Mouse (Mus musculus) brain, embryonic 14.5 days (tissue): ENCODE results near the gene Kars. TPM values are rescaled to one million over a fixed set of nuclear protein-coding genes. Genes with fewer than 3 reads are reported as not detected.

ENCODE experiments used
- DNase-seq: peaks from one replicate; pipeline ENCODE4 v3.0.0-alpha.2; 2011; ENCODE audit warnings: low read depth
- CTCF ChIP-seq: fragments of 200-500 bp; IDR thresholded peaks from 2 replicates; pipeline ENCODE4 v1.5.1; 2012; ENCODE audit warnings: inconsistent platforms, mild to moderate bottlenecking, moderate library complexity, borderline replicate concordance; ENCODE audit not compliant: insufficient read depth, insufficient read length; ENCODE audit errors: extremely low read depth
- POLR2A ChIP-seq: fragments of 200-500 bp; IDR thresholded peaks from 2 replicates; pipeline ENCODE4 v1.6.1; 2012; ENCODE audit warnings: mild to moderate bottlenecking, inconsistent platforms, borderline replicate concordance; ENCODE audit not compliant: poor library complexity, insufficient read depth, insufficient read length, severe bottlenecking; ENCODE audit errors: extremely low read depth
- polyA plus RNA-seq: library from polyadenylated mRNA; depleted of rRNA; stranded (reverse); fragments of >200 nt; gene quantifications from 2 replicates; pipeline ENCODE4 v1.2.3, GENCODE M21; 2012

Gene Kars
- polyA plus RNA-seq, 1 experiment: 116 TPM

DNA sequence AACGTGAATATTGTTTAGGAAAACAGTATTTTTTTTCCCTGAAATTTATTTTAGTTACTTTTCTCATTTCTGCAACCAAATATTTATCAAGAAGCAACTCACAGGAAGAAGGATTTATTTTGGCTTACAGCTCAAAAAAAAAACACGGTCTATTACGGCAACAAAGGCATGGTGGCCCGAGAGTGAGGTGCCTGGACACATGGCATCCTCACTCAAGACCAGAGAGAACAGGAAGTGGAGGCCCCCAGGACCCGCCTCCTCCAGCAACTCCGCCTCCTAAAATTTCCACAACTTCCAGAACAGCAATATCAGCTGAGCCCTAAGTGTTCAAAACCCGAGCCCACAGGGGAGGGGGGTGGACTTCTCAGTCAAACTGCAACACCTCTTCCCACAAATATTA is 18.3 kb upstream of the Kars start:
- DNase-seq: no peak
- TF ChIP-seq POLR2A (no peak), CTCF (no peak)

DNA sequence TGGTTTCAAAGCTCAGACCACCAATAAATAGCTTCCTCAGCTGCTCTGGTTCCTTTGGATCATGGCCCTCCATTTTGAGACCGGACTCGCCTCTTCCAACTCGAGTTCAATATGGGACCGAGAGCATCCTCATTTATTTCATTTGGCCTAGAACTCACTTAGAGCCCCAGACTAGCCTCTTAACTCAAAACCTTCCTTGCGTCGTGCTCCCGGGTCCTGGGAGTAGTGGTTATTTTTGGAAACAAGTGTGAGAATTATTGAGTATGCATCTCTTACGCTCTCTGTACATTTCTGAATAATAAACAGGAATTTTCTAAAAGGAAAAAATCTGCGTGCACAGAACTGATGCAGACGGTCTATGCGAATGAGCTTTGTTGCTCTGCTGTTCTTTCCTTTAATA is 3.8 kb upstream of the Kars start, which contains the start of gene Gm6793:
Gm6793 (minus strand) TSS at position 101 of the 400 bp plus-strand sequence.
- no peak for TF ChIP-seq POLR2A
- no peak for TF ChIP-seq CTCF
- no peak for DNase-seq

DNA sequence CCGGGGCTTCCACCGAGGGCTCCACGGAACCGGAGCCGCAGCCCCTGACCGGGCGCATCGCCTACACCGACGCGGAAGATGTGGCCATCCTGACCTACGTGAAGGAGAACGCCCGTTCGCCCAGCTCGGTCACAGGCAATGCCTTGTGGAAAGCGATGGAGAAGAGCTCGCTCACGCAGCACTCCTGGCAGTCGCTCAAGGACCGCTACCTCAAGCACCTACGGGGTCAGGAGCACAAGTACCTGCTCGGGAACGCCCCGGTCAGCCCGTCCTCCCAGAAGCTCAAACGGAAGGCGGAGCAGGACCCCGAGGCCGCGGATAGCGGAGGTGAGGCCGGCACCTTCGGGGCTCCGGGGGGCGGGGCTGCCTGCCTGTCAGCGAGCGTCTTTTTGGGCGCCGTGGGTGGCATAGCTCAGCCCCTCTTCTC is 706 bp upstream of the Kars start:
- TF ChIP-seq CTCF: no peak
- TF ChIP-seq POLR2A: no peak
- peak; percentile 51 for DNase-seq

DNA sequence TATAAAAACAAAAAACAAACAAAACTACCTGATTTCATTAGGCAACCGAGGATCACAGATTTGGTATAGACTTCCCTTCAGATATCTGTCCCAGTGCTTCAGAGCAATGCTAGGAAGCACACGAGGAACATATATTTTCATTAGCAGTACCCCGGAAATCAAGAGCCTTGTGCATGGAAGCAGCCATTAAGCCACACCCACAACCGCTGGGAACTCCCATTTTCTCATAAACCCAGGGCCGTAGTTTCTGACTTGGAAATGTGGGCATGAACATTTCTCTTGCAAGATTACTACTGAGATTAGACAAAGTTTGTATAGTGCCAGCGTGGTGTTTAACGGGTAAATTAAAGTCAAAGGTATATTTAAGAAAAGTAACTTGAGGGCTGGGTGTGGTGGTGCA is 1.6 kb downstream of the Kars start:
- TF ChIP-seq POLR2A (no peak), CTCF (no peak)
- DNase-seq: no peak

DNA sequence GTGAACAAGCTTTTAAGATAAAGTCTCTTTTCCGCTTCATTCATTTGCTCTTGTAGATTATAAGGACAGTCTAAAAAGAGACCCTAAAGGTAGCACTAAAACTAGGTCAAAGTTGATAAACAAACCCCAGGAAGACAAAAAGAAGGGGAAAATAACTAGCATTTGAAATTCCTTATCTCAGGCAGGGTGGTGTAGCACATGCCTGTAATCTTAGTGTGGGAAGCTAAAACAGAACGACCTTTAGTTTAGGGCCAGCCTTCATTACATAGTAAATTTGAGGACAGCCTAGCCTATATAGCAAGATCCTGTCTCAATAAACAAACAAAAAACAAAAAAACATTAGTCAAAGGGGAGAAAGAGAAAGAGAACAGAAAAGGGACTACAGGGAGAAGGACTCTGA is 3.5 kb downstream of the Kars start:
- no peak for TF ChIP-seq POLR2A
- DNase-seq: no peak

DNA sequence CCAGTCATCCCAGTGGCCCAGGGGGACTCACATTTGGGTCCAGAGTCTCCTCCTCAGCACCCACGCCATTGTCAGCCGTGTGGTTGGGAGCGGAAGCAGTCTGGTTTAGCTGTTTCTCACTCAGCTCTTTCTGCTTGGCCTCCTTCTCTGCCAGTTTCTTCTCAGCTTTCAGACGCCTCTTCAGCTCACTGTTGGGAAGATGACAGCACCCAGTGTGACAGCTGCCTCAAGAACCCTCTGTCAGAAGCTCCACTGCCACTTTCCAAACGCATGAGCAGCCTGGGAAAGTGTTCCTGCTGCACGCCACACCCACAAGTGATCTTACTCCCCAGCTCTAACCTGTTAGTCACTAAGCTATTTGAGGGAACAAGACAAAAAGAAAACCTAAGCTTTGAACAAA is 5.5 kb downstream of the Kars start:
- TF ChIP-seq POLR2A (no peak), CTCF (no peak)
- DNase-seq: no peak

DNA sequence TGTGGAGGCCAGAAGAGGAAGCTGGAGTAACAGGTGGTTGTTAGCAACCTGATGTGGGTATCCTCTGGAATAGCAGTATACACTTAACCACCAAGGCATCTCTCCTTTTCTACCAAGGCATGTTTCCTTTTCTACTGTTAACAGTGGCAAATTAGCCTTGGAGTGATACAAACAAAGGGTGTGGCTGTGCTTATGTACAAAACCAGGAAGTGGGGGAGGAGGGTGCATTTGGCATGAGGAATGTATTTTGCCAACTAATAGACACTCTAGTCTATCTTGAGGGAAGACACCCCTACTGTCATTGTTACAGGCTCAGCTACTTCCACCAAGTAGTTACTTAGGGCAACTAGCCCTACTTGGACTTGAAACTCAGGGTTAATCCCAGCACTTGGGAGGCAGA is 6.4 kb downstream of the Kars start:
- no peak for TF ChIP-seq CTCF
- no peak for TF ChIP-seq POLR2A
- DNase-seq: no peak

DNA sequence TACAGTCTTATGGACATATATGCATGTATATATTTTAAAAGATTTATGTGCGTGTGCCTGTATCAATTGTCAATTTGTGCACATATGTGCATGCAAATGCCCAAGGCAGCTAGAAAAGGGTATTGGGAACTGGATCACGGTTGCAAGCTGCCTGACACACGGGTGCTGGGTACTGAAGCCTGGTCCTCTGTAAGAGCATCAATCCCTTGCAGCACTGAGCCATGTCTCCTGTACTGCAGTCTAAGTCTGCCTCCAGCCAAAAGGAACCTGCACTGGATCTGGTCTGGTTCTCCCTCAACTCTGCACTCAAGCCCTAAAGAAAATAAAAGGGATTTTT is 18.5 kb downstream of the Kars start:
- peak; percentile 3 for DNase-seq
- no peak for TF ChIP-seq POLR2A
- no peak for TF ChIP-seq CTCF

DNA sequence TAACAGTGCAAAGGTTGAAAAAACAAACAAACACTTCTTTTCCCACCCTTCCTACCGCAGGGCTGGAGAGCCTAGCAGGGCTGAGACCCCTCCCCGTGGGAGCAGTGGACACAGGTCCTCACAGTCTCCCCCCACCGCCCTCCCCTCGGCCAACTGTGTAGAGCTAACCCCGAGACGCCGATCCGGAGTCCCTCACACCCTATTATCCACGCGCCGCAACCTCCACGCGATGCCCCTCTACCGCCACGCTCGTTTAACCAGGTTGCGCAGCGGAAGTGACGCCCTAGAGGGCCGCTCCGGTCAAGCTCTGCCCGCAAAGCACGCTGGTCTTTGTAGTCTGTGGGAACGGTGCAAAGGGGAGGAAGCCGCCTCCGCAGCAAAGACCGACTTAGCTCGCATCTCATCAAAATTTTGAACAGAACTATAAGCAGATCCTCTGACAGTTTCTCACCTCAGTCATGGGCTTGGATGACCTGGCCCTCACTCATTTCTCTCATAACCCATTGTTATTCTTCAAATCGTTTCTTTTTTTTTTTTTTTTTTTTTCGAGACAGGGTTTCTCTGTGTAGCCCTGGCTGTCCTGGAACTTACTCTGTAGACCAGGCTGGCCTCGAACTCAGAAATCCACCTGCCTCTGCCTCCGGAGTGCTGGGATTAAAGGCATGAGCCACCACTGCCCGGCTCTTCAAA is 19.0 kb downstream of the Kars start, which contains the start of gene Adat1:
Adat1 (minus strand) TSS at position 290 of the 690 bp plus-strand sequence.
- peak; percentile 96 for DNase-seq
- 0 out of 2 replicates have a peak, but pooled peaks have one; percentile 8 for TF ChIP-seq CTCF
- peak; percentile 25; the same call in 1 of the 2 replicates for TF ChIP-seq POLR2A

DNA sequence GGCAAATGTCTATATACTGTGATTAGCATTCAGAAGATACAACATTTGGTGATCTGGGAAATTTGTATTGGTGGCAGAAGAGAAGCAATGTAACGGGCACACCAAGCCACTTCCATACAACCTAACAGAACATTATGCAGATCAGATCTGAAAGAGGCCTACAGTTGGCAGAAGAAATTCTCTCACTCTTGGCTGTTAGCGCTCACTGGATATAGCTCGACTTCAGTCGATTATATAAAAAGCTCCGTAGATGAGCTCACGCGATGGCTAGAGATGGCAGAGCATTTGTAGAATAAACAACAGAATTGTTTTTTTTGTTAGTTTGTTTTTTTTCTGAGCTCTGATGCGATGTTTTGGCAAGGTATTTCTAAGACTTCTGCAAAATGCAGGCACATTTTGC is 19.8 kb downstream of the Kars start:
- TF ChIP-seq POLR2A: no peak
- no peak for TF ChIP-seq CTCF
- DNase-seq: peak; percentile 5

DNA sequence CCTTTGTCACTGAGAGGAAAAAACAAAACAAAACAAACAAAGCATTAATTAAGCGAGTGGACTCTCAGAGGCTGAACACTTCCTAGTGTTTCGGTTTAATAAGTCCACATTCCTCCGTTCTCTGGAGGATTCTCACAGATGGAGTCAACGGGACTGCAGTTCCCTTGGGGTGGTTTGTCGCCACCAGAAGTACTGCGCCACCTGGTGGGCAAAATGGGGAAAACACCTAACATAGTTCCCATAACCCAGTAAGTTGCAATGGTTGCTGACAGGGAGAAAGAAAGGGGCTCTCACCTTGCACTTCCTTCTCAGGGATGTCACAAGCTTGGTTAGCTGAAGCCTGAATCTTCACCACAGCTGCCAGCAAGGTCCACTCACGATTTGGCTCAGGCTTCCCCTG is 21.2 kb downstream of the Kars start:
- peak; percentile 83 for DNase-seq
- peak; percentile 85 for TF ChIP-seq CTCF
- no peak for TF ChIP-seq POLR2A

DNA sequence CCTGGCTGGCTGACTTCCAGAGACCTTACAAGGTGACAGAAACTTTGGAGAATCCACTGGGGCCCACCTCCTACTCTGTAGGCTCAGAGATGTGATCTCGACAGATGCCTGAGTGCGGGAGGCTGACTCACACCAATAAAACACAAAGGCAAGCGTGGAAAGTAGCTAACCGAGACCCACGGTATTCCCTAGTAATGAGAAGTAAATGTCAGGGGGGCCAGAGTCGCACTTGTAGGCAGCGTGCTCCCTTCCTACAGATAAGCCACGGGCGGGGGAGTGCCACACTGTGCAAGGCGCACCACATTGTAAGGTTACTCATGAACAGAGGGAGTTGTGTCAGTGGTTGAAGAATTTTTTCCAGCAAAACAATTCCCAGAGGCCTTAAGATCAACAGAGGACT is 26.6 kb downstream of the Kars start:
- DNase-seq: no peak
- TF ChIP-seq POLR2A (no peak), CTCF (no peak)

DNA sequence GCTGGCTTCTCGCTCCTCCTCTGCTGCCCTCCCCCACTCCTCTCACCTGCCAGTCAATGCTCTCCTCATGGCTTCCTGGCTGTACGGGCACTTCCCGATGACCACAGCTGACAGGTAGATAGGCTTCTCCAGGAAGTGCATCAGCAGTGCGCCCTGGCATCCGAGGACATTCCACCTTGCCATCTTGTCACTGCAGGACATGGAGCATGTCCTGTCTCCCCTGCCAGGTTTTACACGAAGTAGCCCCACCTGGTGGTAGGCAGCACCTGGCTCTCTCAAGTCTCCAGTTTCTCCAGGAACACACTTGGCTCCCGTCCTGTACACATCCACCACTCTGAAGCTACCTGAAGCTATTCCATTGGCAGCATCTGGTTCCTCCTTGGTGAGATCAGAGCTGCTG is 29.0 kb downstream of the Kars start:
- TF ChIP-seq CTCF (peak; percentile 13; the same call in 1 of the 2 replicates), POLR2A (no peak)
- DNase-seq: no peak

DNA sequence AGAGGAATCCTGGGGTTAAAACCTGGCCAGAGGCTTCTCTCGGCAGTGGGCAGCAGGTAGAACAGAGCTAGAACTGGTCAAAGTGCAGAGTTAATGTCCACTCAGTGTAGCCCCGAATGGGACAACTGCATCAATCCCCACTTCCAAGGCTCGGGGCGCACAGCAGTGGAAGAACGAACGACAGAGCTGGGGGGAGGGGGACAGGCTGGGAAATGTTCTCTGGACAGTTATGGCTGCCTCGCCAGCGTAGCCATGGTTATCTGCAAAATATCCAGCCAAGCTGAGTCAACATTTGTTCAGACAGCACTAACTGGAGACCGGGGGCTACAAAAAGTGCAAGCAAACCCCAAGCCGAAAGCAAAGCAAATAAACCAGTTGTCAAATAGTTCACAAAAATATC is 33.0 kb downstream of the Kars start:
- no peak for TF ChIP-seq POLR2A
- no peak for TF ChIP-seq CTCF
- DNase-seq: peak; percentile 8
